Comparison of ENCODE assay signal across 9 mouse cellular contexts in the genomic region with DNA sequence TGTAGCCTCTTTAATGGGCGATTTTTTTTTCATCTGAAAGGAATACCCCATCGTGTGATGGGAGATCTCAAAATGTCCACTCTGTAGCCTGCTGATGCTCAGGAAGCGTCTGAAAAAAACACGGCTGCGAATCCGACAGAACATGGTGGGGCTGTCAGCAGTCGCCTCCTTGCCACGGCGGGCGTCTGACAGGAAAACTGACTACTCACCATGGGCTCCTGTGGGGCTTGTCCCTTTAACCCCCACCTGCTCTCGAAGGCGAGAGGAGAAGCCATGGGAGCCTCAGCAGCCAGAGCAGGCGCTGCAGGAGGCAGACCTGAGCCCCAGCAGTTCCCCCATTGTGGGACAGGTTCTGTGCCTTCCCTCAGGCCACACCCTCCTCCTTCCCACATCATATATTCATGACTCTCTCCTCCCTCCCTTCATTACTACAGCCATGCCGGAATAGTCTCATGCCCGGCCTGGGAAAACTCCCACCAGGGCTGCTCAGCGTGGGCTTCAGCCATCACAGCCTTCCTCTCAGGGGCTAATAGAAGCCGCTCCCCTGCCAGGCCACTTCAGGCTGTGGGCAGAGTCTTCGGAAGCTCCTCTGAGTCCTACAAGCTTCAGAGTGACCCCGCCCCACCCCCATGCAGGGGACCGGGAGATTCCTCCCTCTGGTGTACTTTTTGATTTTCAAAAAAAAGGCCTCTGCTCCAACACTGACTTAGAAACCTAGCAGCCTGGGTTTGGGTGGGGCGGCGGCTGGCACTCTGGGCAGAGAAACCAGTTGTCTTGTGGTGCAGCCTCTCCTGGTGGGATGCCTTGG. TPM values are rescaled to one million over a fixed set of nuclear protein-coding genes. Genes with fewer than 3 reads are reported as not detected.
DNase-seq lines count a peak whose midpoint lies in the region; ATAC-seq and TF ChIP-seq lines count a peak whose summit lies in the region.
"Had no signal": no experiment of that assay in that cellular context is flagged by ENCODE, and none has a peak within 500 bp of the region (broad histone marks: within the 10 kb centered on the region; RNA-seq: fewer than 3 reads in every experiment).

No protein-coding gene starts in this region.

- no peaks in the 10 kb centered on the region for H3K36me3 ChIP-seq in kidney, embryonic 14.5 days (ENCODE audit: control insufficient read depth, insufficient read depth, low read length)
- H3K36me3 ChIP-seq in kidney, adult 2 months (ENCODE audit: control insufficient read depth, insufficient read depth, low read length), result no peaks in the 10 kb centered on the region
- no peaks in the 10 kb centered on the region for H3K36me3 ChIP-seq in hindbrain, embryonic 16.5 days (ENCODE audit: control insufficient read depth, insufficient read depth, low read length)
- no peaks in the 10 kb centered on the region for H3K36me3 ChIP-seq in neural tube, embryonic 12.5 days

- H3K27ac ChIP-seq in kidney, embryonic 14.5 days (ENCODE audit: low read depth, low read length), result no peak overlapping the region
- no peak overlapping the region for H3K27ac ChIP-seq in kidney, adult 2 months (ENCODE audit: insufficient read depth, low read depth, low read length)
- H3K27ac ChIP-seq in hindbrain, embryonic 16.5 days (ENCODE audit: low read depth, low read length), result peak overlapping the region; percentile 87
- 0 out of 2 replicates have a peak overlapping the region, but pooled peaks have one; percentile 27 for H3K27ac ChIP-seq in neural tube, embryonic 12.5 days

- no peak for TF ChIP-seq CTCF in kidney, adult 2 months (conservative IDR thresholded peaks at IDR 0.05; ENCODE audit: insufficient read depth, insufficient read length, low read depth, low read length)

- no peaks in the 10 kb centered on the region for H3K27me3 ChIP-seq in kidney, embryonic 14.5 days (ENCODE audit: control insufficient read depth, insufficient read depth, low read length)
- no peaks in the 10 kb centered on the region for H3K27me3 ChIP-seq in kidney, adult 2 months (replicated peaks; ENCODE audit: control insufficient read depth, insufficient read depth, low read length)
- H3K27me3 ChIP-seq in hindbrain, embryonic 16.5 days (replicated peaks; ENCODE audit: control insufficient read depth, insufficient read depth, low read length), result no peaks in the 10 kb centered on the region
- 0 out of 2 replicates have a peak, but pooled peaks cover 3% of the 10 kb centered on the region for H3K27me3 ChIP-seq in neural tube, embryonic 12.5 days (replicated peaks)

- 28% methylated on average over 22 of the region's 22 CpGs for WGBS in kidney, embryonic 14.5 days
- 77% methylated on average over 22 of the region's 22 CpGs for WGBS in kidney, adult 2 months
- WGBS in hindbrain, embryonic 16.5 days, result 20% methylated on average over 22 of the region's 22 CpGs
- WGBS in neural tube, embryonic 12.5 days, result 22% methylated on average over 22 of the region's 22 CpGs

- no peak for ATAC-seq in kidney, embryonic 14.5 days (ENCODE audit: low FRiP score, low TSS enrichment)
- ATAC-seq in hindbrain, embryonic 16.5 days, result peak; percentile 21
- ATAC-seq in neural tube, embryonic 12.5 days (ENCODE audit: low FRiP score, low read depth), result peak; percentile 48; the same call in 1 of the 2 replicates
- no peak for ATAC-seq in inflammation-experienced regulatory T-cells, adult 6 months

- peaks cover 4% of the 10 kb centered on the region; the same call in 1 of the 2 replicates for H3K4me1 ChIP-seq in kidney, embryonic 14.5 days (ENCODE audit: control insufficient read depth, insufficient read depth, low read length)
- H3K4me1 ChIP-seq in kidney, adult 2 months (ENCODE audit: control insufficient read depth, insufficient read depth, low read length), result no peaks in the 10 kb centered on the region
- peaks cover 17% of the 10 kb centered on the region for H3K4me1 ChIP-seq in hindbrain, embryonic 16.5 days (ENCODE audit: control insufficient read depth, insufficient read depth, low read depth, low read length)
- peaks cover 12% of the 10 kb centered on the region for H3K4me1 ChIP-seq in neural tube, embryonic 12.5 days

- H3K9me3 ChIP-seq in kidney, embryonic 14.5 days (ENCODE audit: control insufficient read depth, low read length), result no peaks in the 10 kb centered on the region
- H3K9me3 ChIP-seq in hindbrain, embryonic 16.5 days (ENCODE audit: control insufficient read depth, low read length), result no peaks in the 10 kb centered on the region
- no peaks in the 10 kb centered on the region for H3K9me3 ChIP-seq in neural tube, embryonic 12.5 days
- H3K9me3 ChIP-seq: G1E had no signal

- no peak for DNase-seq in kidney, adult 2 months
- DNase-seq in cerebellum, postnatal 10 days, result peak; percentile 51 to 53
- no peak for DNase-seq in spleen, postnatal 36 days (ENCODE audit: low spot score in 2 of 2)
- no peak for DNase-seq in kidney, postnatal 14 days

- peak overlapping the region; percentile 23 for H3K4me3 ChIP-seq in kidney, embryonic 14.5 days (ENCODE audit: low read length)
- H3K4me3 ChIP-seq in kidney, adult 2 months (ENCODE audit: insufficient read depth, low read depth, low read length), result no peak overlapping the region
- peak overlapping the region; percentile 52 for H3K4me3 ChIP-seq in hindbrain, embryonic 16.5 days (ENCODE audit: low read length)
- peak overlapping the region; percentile 40 for H3K4me3 ChIP-seq in neural tube, embryonic 12.5 days

- peak overlapping the region; percentile 39 for H3K4me2 ChIP-seq in kidney, embryonic 14.5 days (replicated peaks; ENCODE audit: low read depth, low read length)
- H3K4me2 ChIP-seq in hindbrain, embryonic 16.5 days (ENCODE audit: low read length), result peak overlapping the region; percentile 60
- peak overlapping the region; percentile 69 for H3K4me2 ChIP-seq in neural tube, embryonic 12.5 days (replicated peaks)

- TF ChIP-seq POLR2A in kidney, adult 2 months (IDR thresholded peaks at IDR 0.05; ENCODE audit: low read depth, low read length), result no peak

- H3K9ac ChIP-seq in kidney, embryonic 14.5 days (ENCODE audit: low read depth, low read length), result no peak overlapping the region; the same call in 1 of the 2 replicates
- H3K9ac ChIP-seq in hindbrain, embryonic 16.5 days (ENCODE audit: low read depth, low read length), result peak overlapping the region; percentile 76
- peak overlapping the region; percentile 56 for H3K9ac ChIP-seq in neural tube, embryonic 12.5 days

RNA-seq across cellular contexts. Expression of a gene that starts 44.5 kb away (rescaled TPM):
- 710 and 781 TPM in 2 replicates for polyA plus RNA-seq in kidney, embryonic 14.5 days (2014; fragmentation: Nextera tagmentation; extraction: Ambion mirVana)
- polyA plus RNA-seq in kidney, adult 2 months (2012; rRNA removed), result 909 and 1,151 TPM in 2 replicates
- polyA plus RNA-seq in hindbrain, embryonic 16.5 days (2015; fragmentation: Nextera tagmentation; extraction: Ambion mirVana), result 1,116 and 1,205 TPM in 2 replicates
- 847 and 881 TPM in 2 replicates for polyA plus RNA-seq in neural tube, embryonic 12.5 days (2016; fragmentation: Nextera tagmentation; extraction: Ambion mirVana)
- 100 to 1,000 TPM; 125 to 143 (median 133) TPM for polyA plus RNA-seq in inflammation-experienced regulatory T-cells, adult 6 months (2017; shearing (Covaris generic))

Comparison
In these comparisons a context has a peak if more than half of its experiments do, and no peak if none do; other contexts are left out.
1. ATAC-seq: peak in hindbrain, embryonic 16.5 days (single experiment) and neural tube, embryonic 12.5 days (single experiment); none in kidney, embryonic 14.5 days (single experiment) and inflammation-experienced regulatory T-cells, adult 6 months (single experiment).
2. H3K27ac ChIP-seq: peak in hindbrain, embryonic 16.5 days (single experiment) and neural tube, embryonic 12.5 days (single experiment); none in kidney, embryonic 14.5 days (single experiment) and kidney, adult 2 months (single experiment).
3. DNase-seq: peak in cerebellum, postnatal 10 days (2 of 2); none in kidney, adult 2 months (single experiment), spleen, postnatal 36 days (0 of 2) and kidney, postnatal 14 days (single experiment).
4. Peak in every context shown above with its lines, with median percentiles within 50 percentile points of each other: H3K4me2 ChIP-seq.